Comparison of ENCODE assay signal across 24 mouse cellular contexts in the genomic region with DNA sequence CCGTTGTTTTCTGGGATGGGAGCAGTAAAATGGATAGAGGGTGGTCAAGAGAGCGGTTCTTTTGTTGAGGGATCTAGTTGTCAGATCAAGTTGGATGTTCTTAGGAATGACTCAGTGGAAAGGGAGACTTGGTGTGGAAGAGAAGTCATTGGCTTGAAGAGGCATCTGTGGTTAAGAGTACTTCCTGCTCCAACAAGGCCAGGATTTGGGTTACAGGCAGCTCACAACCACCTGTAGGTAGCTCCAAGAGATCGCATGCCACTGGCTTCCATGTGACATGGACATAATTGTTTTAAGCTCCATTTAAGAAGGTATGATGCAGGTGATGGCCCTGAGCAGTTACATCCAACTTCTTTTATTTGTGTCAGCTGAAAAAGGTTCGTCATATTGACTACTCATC. TPM values are rescaled to one million over a fixed set of nuclear protein-coding genes. Genes with fewer than 3 reads are reported as not detected.
DNase-seq lines count a peak whose midpoint lies in the region; ATAC-seq and TF ChIP-seq lines count a peak whose summit lies in the region.
"Had no signal": no experiment of that assay in that cellular context is flagged by ENCODE, and none has a peak within 500 bp of the region (broad histone marks: within the 10 kb centered on the region; RNA-seq: fewer than 3 reads in every experiment).

No protein-coding gene starts in this region.

- H3K4me1 ChIP-seq in E14TG2a.4 (replicated peaks; ENCODE audit: low read depth, low read length): no peaks in the 10 kb centered on the region
- H3K4me1 ChIP-seq: embryonic facial prominence, embryonic 12.5 days; forebrain, embryonic 13.5 days; forebrain, embryonic 15.5 days had no signal

- ATAC-seq in granulocyte monocyte progenitor cell, adult 5-6 weeks (replicated peaks; ENCODE audit: poor library complexity, severe bottlenecking): peak; percentile 30; the same call in 1 of the 2 replicates
- ATAC-seq: CD4-positive, CD25-positive, alpha-beta regulatory T cell, adult 4 months; forebrain, embryonic 13.5 days; forebrain, embryonic 15.5 days; forebrain, postnatal 0 days had no signal

- peaks cover 3% of the 10 kb centered on the region; the same call in 1 of the 2 replicates for H3K27me3 ChIP-seq in E14TG2a.4 (ENCODE audit: insufficient read depth, low read length)
- H3K27me3 ChIP-seq: CH12.LX; embryonic facial prominence, embryonic 12.5 days; forebrain, embryonic 13.5 days; forebrain, embryonic 15.5 days had no signal

- peak overlapping the region; percentile 26; the same call in 1 of the 2 replicates for H3K4me3 ChIP-seq in E14TG2a.4 (replicated peaks; ENCODE audit: low read length)
- H3K4me3 ChIP-seq: embryonic facial prominence, embryonic 10.5 days; embryonic facial prominence, embryonic 12.5 days; forebrain, embryonic 13.5 days; forebrain, embryonic 15.5 days had no signal

- peak; percentile 35 for DNase-seq in heart, adult 11 months
- no peak for DNase-seq in heart, postnatal 36 days
- DNase-seq in 3T3-L1 (ENCODE audit: low read depth, low spot score): peak; percentile 24
- DNase-seq in thymus, postnatal 25 days: no peak
- DNase-seq in urinary bladder, postnatal 14 days (ENCODE audit: low spot score): no peak
- DNase-seq: adrenal gland, adult 2 months; adrenal gland, postnatal 10 days; adrenal gland, postnatal 25 days; B cell, adult 2 months; cerebellum, adult 11 months; cerebellum, adult 18-20 months; cerebellum, adult 8-10 months; cerebellum, adult 9-11 months; cerebellum, postnatal 14 days; cerebellum, postnatal 36 days; forebrain, postnatal 0 days had no signal

- H3K36me3 ChIP-seq in E14TG2a.4 (ENCODE audit: insufficient read depth, low read length): no peaks in the 10 kb centered on the region
- H3K36me3 ChIP-seq: embryonic facial prominence, embryonic 10.5 days; embryonic facial prominence, embryonic 12.5 days; forebrain, embryonic 15.5 days had no signal

- H3K9me3 ChIP-seq in E14TG2a.4 (ENCODE audit: low read length): no peaks in the 10 kb centered on the region
- H3K9me3 ChIP-seq: embryonic facial prominence, embryonic 10.5 days; embryonic facial prominence, embryonic 12.5 days; forebrain, embryonic 13.5 days; forebrain, embryonic 15.5 days had no signal

- intact Hi-C loops in heart, postnatal 36 days (cut with DNase I): no loop called here

- TF ChIP-seq CTCF in E14TG2a.4 (conservative IDR thresholded peaks at IDR 0.05; ENCODE audit: low read length): no peak

RNA-seq across cellular contexts. Expression of a gene that starts 8.8 kb away (rescaled TPM):
- 10 to 100 TPM; 35.7 to 37.2 TPM for total RNA-seq in heart, postnatal 36 days (2021)
- 2.5 and 2.9 TPM in 2 replicates for total RNA-seq in granulocyte monocyte progenitor cell, adult 5-6 weeks (2014; fragmentation: Nextera tagmentation)
- 3.5 and 3.8 TPM in 2 replicates for total RNA-seq in granulocyte monocyte progenitor cell, adult 5-6 weeks (2017)

RNA-seq across cellular contexts. Expression of a gene that starts 21.8 kb away (rescaled TPM):
- under 1 TPM; 0.64 to 0.98 TPM for total RNA-seq in heart, postnatal 36 days (2021)
- total RNA-seq in granulocyte monocyte progenitor cell, adult 5-6 weeks (2014; fragmentation: Nextera tagmentation): 51.2 and 56.8 TPM in 2 replicates
- 46.4 and 58.8 TPM in 2 replicates for total RNA-seq in granulocyte monocyte progenitor cell, adult 5-6 weeks (2017)

RNA-seq across cellular contexts. Expression of a gene that starts 45.7 kb away (rescaled TPM):
- 1 to 10 TPM; 2.5 to 2.8 TPM for total RNA-seq in heart, postnatal 36 days (2021)
- total RNA-seq in granulocyte monocyte progenitor cell, adult 5-6 weeks (2014; fragmentation: Nextera tagmentation): 7.2 and 16.0 TPM in 2 replicates
- 13.7 and 38.3 TPM in 2 replicates for total RNA-seq in granulocyte monocyte progenitor cell, adult 5-6 weeks (2017)

RNA-seq across cellular contexts. Expression of a gene that starts 46.7 kb away (rescaled TPM):
- 100 to 1,000 TPM; 105 to 110 TPM for total RNA-seq in heart, postnatal 36 days (2021)
- 42.4 and 48.7 TPM in 2 replicates for total RNA-seq in granulocyte monocyte progenitor cell, adult 5-6 weeks (2014; fragmentation: Nextera tagmentation)
- total RNA-seq in granulocyte monocyte progenitor cell, adult 5-6 weeks (2017): 47.5 and 68.9 TPM in 2 replicates

RNA-seq across cellular contexts. Expression of a gene that starts 51.5 kb away (rescaled TPM):
- total RNA-seq in heart, postnatal 36 days (2021): under 1 TPM; 0.41 to 0.83 TPM
- total RNA-seq in granulocyte monocyte progenitor cell, adult 5-6 weeks (2014; fragmentation: Nextera tagmentation): 4.1 and 10.9 TPM in 2 replicates
- 2.2 and 8.1 TPM in 2 replicates for total RNA-seq in granulocyte monocyte progenitor cell, adult 5-6 weeks (2017)

Comparison
In these comparisons a context has a peak if more than half of its experiments do, and no peak if none do; other contexts are left out.
1. DNase-seq: peak in heart, adult 11 months (single experiment) and 3T3-L1 (single experiment); none in heart, postnatal 36 days (0 of 2), thymus, postnatal 25 days (single experiment) and urinary bladder, postnatal 14 days (single experiment).
2. RNA of a gene that starts 8.8 kb away (total RNA-seq): 35.7 to 37.2 TPM in heart, postnatal 36 days; 2.5 to 3.8 TPM in granulocyte monocyte progenitor cell, adult 5-6 weeks; every median in the first group is over 4 times any median in the second.
3. RNA of a gene that starts 21.8 kb away (total RNA-seq): 46.4 to 58.8 TPM in granulocyte monocyte progenitor cell, adult 5-6 weeks; 0.64 to 0.98 TPM in heart, postnatal 36 days; every median in the first group is over 10 times any median in the second.